Mouse (Mus musculus) intestine, postnatal 0 days (tissue): ENCODE measurements around the gene Kifc1. TPM values are rescaled to one million over a fixed set of nuclear protein-coding genes. Genes with fewer than 3 reads are reported as not detected.
A peak's percentile ranks its signal among the peaks of the same experiment; 100 is the strongest.

Experiments
- ATAC-seq: fragments of 200-750 bp; cut with Nextera tagmentation; 2 replicates; pipeline ENCODE4 v1.8.0; 2017; ENCODE audit warnings: mild to moderate bottlenecking, moderate TSS enrichment, moderate library complexity
- H3K27ac ChIP-seq: fragments of 300-500 bp; sonication (generic); 2 replicates; pipeline ENCODE4 v1.5.1; 2014; ENCODE audit warnings: mild to moderate bottlenecking, low read depth, low read length, moderate library complexity
- H3K27me3 ChIP-seq: fragments of 300-500 bp; sonication (generic); replicated peaks from 2 replicates; pipeline ENCODE4 v1.6.1; 2014; ENCODE audit warnings: low read length, mixed read lengths; ENCODE audit not compliant: control insufficient read depth, insufficient read depth
- H3K36me3 ChIP-seq: fragments of 300-500 bp; sonication (generic); 2 replicates; pipeline ENCODE4 v1.6.1; 2014; ENCODE audit warnings: mild to moderate bottlenecking, moderate library complexity; ENCODE audit not compliant: control insufficient read depth, insufficient read depth
- H3K4me1 ChIP-seq: fragments of 300-500 bp; sonication (generic); replicated peaks from 2 replicates; pipeline ENCODE4 v1.6.1; 2014; ENCODE audit warnings: antibody characterized with exemption, low read length, mixed read lengths; ENCODE audit not compliant: control insufficient read depth, insufficient read depth
- H3K4me2 ChIP-seq: fragments of 300-500 bp; sonication (generic); replicated peaks from 2 replicates; pipeline ENCODE4 v1.6.1; 2014; ENCODE audit warnings: low read depth, mild to moderate bottlenecking, moderate library complexity
- H3K4me3 ChIP-seq: fragments of 300-500 bp; sonication (generic); 2 replicates; pipeline ENCODE4 v1.5.1; 2014; ENCODE audit warnings: low read depth, low read length
- H3K9ac ChIP-seq: fragments of 300-500 bp; sonication (generic); 2 replicates; pipeline ENCODE4 v1.6.1; 2014; ENCODE audit warnings: mild to moderate bottlenecking, low read depth, low read length
- H3K9me3 ChIP-seq: fragments of 300-500 bp; sonication (generic); 2 replicates; pipeline ENCODE4 v1.6.1; 2016; ENCODE audit warnings: mixed run types; ENCODE audit not compliant: control insufficient read depth
- CTCF ChIP-seq: sonication (generic); IDR thresholded peaks from 2 replicates; pipeline ENCODE4 v1.5.1; 2016; ENCODE audit warnings: low read depth, mild to moderate bottlenecking, control low read depth, antibody characterized with exemption, moderate library complexity
- WGBS: fragments of 180-500 bp; shearing (Covaris S2); extraction: QIAGEN DNeasy Blood & Tissue Kit; methylation state at CpG from one replicate; pipeline ENCODE4 v1.1.7; 2014; 5-methylcytosine and 5-hydroxymethylcytosine counted together
- polyA plus RNA-seq: library from polyadenylated mRNA; unstranded; fragments of >200 nt; fragmentation: Nextera tagmentation; extraction: Ambion mirVana; gene quantifications from 2 replicates; pipeline ENCODE4 v1.2.1, GENCODE M21; 2015

Kifc1 gene
- polyA plus RNA-seq, 1 experiment from 2014 or later: 1.7 TPM

- no peaks in the 10 kb centered on the region for H3K27me3 ChIP-seq
- no peak overlapping the region for H3K9ac ChIP-seq
- H3K4me3 ChIP-seq: no peak overlapping the region
- no peak overlapping the region for H3K27ac ChIP-seq
- H3K9me3 ChIP-seq: no peaks in the 10 kb centered on the region
- no peak for ATAC-seq
- peak; percentile 71 for TF ChIP-seq CTCF
- 77% methylated on average over 17 of the region's 17 CpGs for WGBS
- no peak overlapping the region for H3K4me2 ChIP-seq
- H3K36me3 ChIP-seq: peaks cover 31% of the 10 kb centered on the region
- no peaks in the 10 kb centered on the region for H3K4me1 ChIP-seq
These were observed 35.9 kb upstream of the Kifc1 start for GRCm38 (mm10) chr17:33926207-33926932.

- H3K4me1 ChIP-seq: no peaks in the 10 kb centered on the region
- no peak overlapping the region for H3K4me2 ChIP-seq
- no peak for ATAC-seq
- WGBS: 88% methylated on average over 21 of the region's 21 CpGs
- peaks cover 31% of the 10 kb centered on the region for H3K36me3 ChIP-seq
- H3K9ac ChIP-seq: no peak overlapping the region
- no peaks in the 10 kb centered on the region for H3K27me3 ChIP-seq
- H3K27ac ChIP-seq: no peak overlapping the region
- H3K9me3 ChIP-seq: no peaks in the 10 kb centered on the region
- no peak overlapping the region for H3K4me3 ChIP-seq
- peak; percentile 39; the same call in 1 of the 2 replicates for TF ChIP-seq CTCF
These were observed 35.1 kb upstream of the Kifc1 start for GRCm38 (mm10) chr17:33925406-33926116.

- Histone ChIP-seq H3K9ac (no peak overlapping the region), H3K4me3 (no peak overlapping the region), H3K4me2 (no peak overlapping the region), H3K27ac (no peak overlapping the region), H3K4me1 (no peaks in the 10 kb centered on the region), H3K27me3 (no peaks in the 10 kb centered on the region), H3K9me3 (no peaks in the 10 kb centered on the region), H3K36me3 (peaks cover 31% of the 10 kb centered on the region)
- no peak for ATAC-seq
- TF ChIP-seq CTCF: peak; percentile 69
- 87% methylated on average over 10 of the region's 10 CpGs for WGBS
These were observed 34.3 kb upstream of the Kifc1 start for GRCm38 (mm10) chr17:33924577-33925283.

GRCm38 (mm10) chr17:33921361-33921760, 30.9 kb upstream of the Kifc1 start:
- WGBS: 87% methylated on average over 7 of the region's 7 CpGs

GRCm38 (mm10) chr17:33920282-33921097, 30.0 kb upstream of the Kifc1 start:
- Histone ChIP-seq H3K9ac (peak overlapping the region; percentile 70), H3K4me3 (peak overlapping the region; percentile 85), H3K4me2 (peak overlapping the region; percentile 96), H3K4me1 (no peaks in the 10 kb centered on the region; the same call in 1 of the 2 replicates), H3K9me3 (no peaks in the 10 kb centered on the region), H3K27ac (peak overlapping the region; percentile 88), H3K36me3 (peaks cover 23% of the 10 kb centered on the region), H3K27me3 (no peaks in the 10 kb centered on the region)
- under 1% methylated on average over 36 of the region's 36 CpGs for WGBS
- peak; percentile 6; the same call in 1 of the 2 replicates for ATAC-seq
- peak; percentile 92 for TF ChIP-seq CTCF

More at GRCm38 (mm10) chr17:33921361-33921760, 30.9 kb upstream of the Kifc1 start:
- Histone ChIP-seq H3K9ac (no peak overlapping the region), H3K4me3 (no peak overlapping the region), H3K27me3 (no peaks in the 10 kb centered on the region), H3K4me2 (no peak overlapping the region), H3K9me3 (no peaks in the 10 kb centered on the region), H3K36me3 (peaks cover 32% of the 10 kb centered on the region), H3K27ac (no peak overlapping the region), H3K4me1 (no peaks in the 10 kb centered on the region; the same call in 1 of the 2 replicates)
- no peak for TF ChIP-seq CTCF
- ATAC-seq: no peak
